Mouse (Mus musculus) embryonic fibroblast, embryonic 13.5 days (primary cell): ENCODE results near the gene Gm42417.
"Not testable (repeated sequence)": the region's sequence is repeated elsewhere in the genome, so short reads cannot be mapped to it uniquely, and the experiment has no call there.

ENCODE experiments used
- CTCF ChIP-seq: IDR thresholded peaks from 2 replicates; pipeline ENCODE4 v1.5.1; 2011; ENCODE audit warnings: mild to moderate bottlenecking, control low read depth, low read length, moderate library complexity, borderline replicate concordance; ENCODE audit not compliant: insufficient read depth
- POLR2A ChIP-seq: IDR thresholded peaks from 2 replicates; pipeline ENCODE4 v1.6.1; 2011; ENCODE audit warnings: low read depth, mild to moderate bottlenecking, control low read depth, low read length, moderate library complexity

GRCm38 (mm10) chr1:36536783-36537182, 2.4 kb downstream of the Gm42417 start, which contains the start of gene Ankrd23:
- TF ChIP-seq CTCF, POLR2A: not testable (repeated sequence)
